Mouse (Mus musculus): ENCODE results near the gene C530008M17Rik.

DNA sequence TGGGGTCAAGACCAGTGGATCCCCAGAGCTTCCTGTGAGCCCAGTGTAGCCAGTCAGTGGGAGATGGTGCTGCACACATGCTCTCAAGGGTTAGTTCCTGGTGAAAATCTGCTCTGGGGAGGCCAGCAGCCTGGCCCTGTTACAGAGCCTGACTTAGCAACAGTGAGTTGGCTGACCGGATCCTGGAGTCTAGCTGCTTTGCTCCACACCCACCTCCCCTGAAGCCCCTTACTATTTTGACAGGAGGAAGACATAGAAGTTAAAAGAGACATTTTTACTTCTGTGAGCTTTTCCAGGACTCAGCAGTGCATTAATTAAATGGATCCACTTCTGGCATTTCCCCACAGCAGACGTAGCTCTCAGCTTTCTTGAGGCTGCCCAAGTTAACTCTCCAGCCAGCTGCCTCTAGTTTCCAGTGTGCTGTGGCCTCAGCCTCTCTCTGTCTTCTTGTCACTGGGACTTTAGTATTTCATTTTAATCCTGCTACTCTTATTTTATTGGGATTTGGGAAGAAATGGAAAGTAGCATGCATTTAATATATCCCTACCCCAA lies 40.0 kb upstream of the C530008M17Rik start:
- no peak for TF ChIP-seq GATA1 (IDR thresholded peaks at IDR 0.05; ENCODE audit: low read length)
- TF ChIP-seq TAL1 (IDR thresholded peaks at IDR 0.05; ENCODE audit: low read length), result no peak
